Comparison of ENCODE assay signal across 8 mouse cellular contexts in the genomic region with DNA sequence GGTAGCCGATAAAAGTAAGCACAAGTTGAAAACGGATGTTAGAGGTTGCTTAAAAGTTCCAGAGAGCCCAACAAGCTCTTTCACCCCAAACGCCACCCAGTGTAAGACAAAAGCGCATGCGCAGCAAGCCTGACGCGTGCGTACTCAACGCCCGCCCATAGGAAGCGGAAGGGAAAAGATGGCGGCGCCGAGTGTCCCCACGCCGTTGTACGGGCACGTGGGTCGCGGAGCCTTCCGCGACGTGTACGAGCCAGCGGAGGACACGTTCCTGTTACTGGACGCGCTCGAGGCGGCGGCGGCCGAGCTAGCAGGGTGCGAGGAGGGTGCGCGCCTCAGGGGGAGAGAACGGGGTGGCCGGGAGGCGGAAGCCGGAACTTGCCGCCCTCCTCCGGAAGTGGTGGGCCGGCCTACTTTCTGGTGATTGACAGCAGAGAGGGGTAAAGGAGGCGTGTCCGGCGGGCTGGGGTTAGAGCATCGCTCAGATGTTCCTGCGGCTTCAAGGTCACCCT. TPM values are rescaled to one million over a fixed set of nuclear protein-coding genes. Genes with fewer than 3 reads are reported as not detected.
DNase-seq lines count a peak whose midpoint lies in the region; ATAC-seq and TF ChIP-seq lines count a peak whose summit lies in the region.

A gene (plus strand): TSS at position 111 of the 509 bp plus-strand sequence.

- peaks cover 8% of the 10 kb centered on the region for H3K4me1 ChIP-seq in forebrain, embryonic 10.5 days
- H3K4me1 ChIP-seq in heart, embryonic 15.5 days (replicated peaks): peaks cover 15% of the 10 kb centered on the region
- H3K4me1 ChIP-seq in liver, embryonic 14.5 days (replicated peaks; ENCODE audit: control insufficient read depth in 2 of 2, insufficient read depth in 2 of 2, low read length in 1 of 2): peaks cover 3 to 6% of the 10 kb centered on the region in 2 experiments
- H3K4me1 ChIP-seq in neural tube, embryonic 11.5 days (ENCODE audit: control insufficient read depth, insufficient read depth, low read length): no peaks in the 10 kb centered on the region
- H3K4me1 ChIP-seq in stomach, postnatal 0 days (replicated peaks; ENCODE audit: control insufficient read depth, insufficient read depth): no peaks in the 10 kb centered on the region

- H3K27me3 ChIP-seq in forebrain, embryonic 10.5 days (ENCODE audit: poor library complexity, severe bottlenecking): no peaks in the 10 kb centered on the region
- H3K27me3 ChIP-seq in heart, embryonic 15.5 days: no peaks in the 10 kb centered on the region
- H3K27me3 ChIP-seq in liver, embryonic 14.5 days (ENCODE audit: control insufficient read depth, insufficient read depth, low read length): no peaks in the 10 kb centered on the region
- H3K27me3 ChIP-seq in neural tube, embryonic 11.5 days (ENCODE audit: control insufficient read depth, insufficient read depth, low read length): no peaks in the 10 kb centered on the region
- H3K27me3 ChIP-seq in stomach, postnatal 0 days (ENCODE audit: control insufficient read depth, insufficient read depth, low read length): no peaks in the 10 kb centered on the region

- H3K4me2 ChIP-seq in heart, embryonic 15.5 days: peak within 1 kb of the TSS; percentile 59
- H3K4me2 ChIP-seq in liver, embryonic 14.5 days (ENCODE audit: low read depth): peak within 1 kb of the TSS; percentile 63
- H3K4me2 ChIP-seq in neural tube, embryonic 11.5 days (ENCODE audit: low read depth): peak within 1 kb of the TSS; percentile 35
- H3K4me2 ChIP-seq in stomach, postnatal 0 days (replicated peaks; ENCODE audit: low read depth): peak within 1 kb of the TSS; percentile 59

- TF ChIP-seq CTCF in liver, embryonic 14.5 days (IDR thresholded peaks at IDR 0.05; ENCODE audit: low read depth): peak; percentile 20; the same call in 1 of the 2 replicates
- 0 out of 2 replicates have a peak, but pooled peaks have one; percentile 20 for TF ChIP-seq CTCF in stomach, postnatal 0 days (IDR thresholded peaks at IDR 0.05; ENCODE audit: low read depth)

- H3K36me3 ChIP-seq in forebrain, embryonic 10.5 days (replicated peaks): peaks cover 22% of the 10 kb centered on the region
- H3K36me3 ChIP-seq in heart, embryonic 15.5 days: peaks cover 11% of the 10 kb centered on the region
- no peaks in the 10 kb centered on the region for H3K36me3 ChIP-seq in liver, embryonic 14.5 days (replicated peaks; ENCODE audit: control insufficient read depth, insufficient read depth, low read depth)
- H3K36me3 ChIP-seq in neural tube, embryonic 11.5 days (ENCODE audit: control insufficient read depth, insufficient read depth, low read length): no peaks in the 10 kb centered on the region
- H3K36me3 ChIP-seq in stomach, postnatal 0 days (ENCODE audit: control insufficient read depth, insufficient read depth, low read length): no peaks in the 10 kb centered on the region

- DNase-seq in c-Kit-negative CD71-positive TER-119-positive erythroid progenitor cells, embryonic 14.5 days (ENCODE audit: low read depth, low spot score): peak; percentile 83
- peak; percentile 93 for DNase-seq in forebrain, embryonic 10.5 days (ENCODE audit: extremely low spot score, low spot score)
- DNase-seq in kidney, postnatal 25 days: peak; percentile 94 to 96
- peak; percentile 82 to 88 (median 85) for DNase-seq in liver, embryonic 14.5 days (ENCODE audit: low read depth in 3 of 3, low spot score in 3 of 3)
- DNase-seq in neural tube, embryonic 11.5 days (ENCODE audit: low spot score): peak; percentile 95
- DNase-seq in stomach, postnatal 0 days (ENCODE audit: low spot score): peak; percentile 92

- peak; percentile 96 for ATAC-seq in CD4-positive, CD25-positive, alpha-beta regulatory T cell, adult 4 months
- ATAC-seq in heart, embryonic 15.5 days (replicated peaks; ENCODE audit: insufficient number of reproducible peaks, insufficient read depth, low FRiP score, low read depth): peak; percentile 97
- peak; percentile 99 for ATAC-seq in liver, embryonic 14.5 days (ENCODE audit: insufficient read depth)
- ATAC-seq in neural tube, embryonic 11.5 days (ENCODE audit: insufficient read depth, low FRiP score, low TSS enrichment): peak; percentile 98
- ATAC-seq in stomach, postnatal 0 days (ENCODE audit: low FRiP score, low TSS enrichment): peak; percentile 98

- under 1% methylated on average over 48 of the region's 48 CpGs for WGBS in forebrain, embryonic 10.5 days
- WGBS in heart, embryonic 15.5 days: under 1% methylated on average over 48 of the region's 48 CpGs
- under 1% methylated on average over 48 of the region's 48 CpGs for WGBS in liver, embryonic 14.5 days (ENCODE audit: insufficient replicate concordance)
- WGBS in neural tube, embryonic 11.5 days: under 1% methylated on average over 48 of the region's 48 CpGs
- under 1% methylated on average over 48 of the region's 48 CpGs for WGBS in stomach, postnatal 0 days

- peak within 1 kb of the TSS; percentile 98 for H3K27ac ChIP-seq in forebrain, embryonic 10.5 days
- peak within 1 kb of the TSS; percentile 97 for H3K27ac ChIP-seq in heart, embryonic 15.5 days
- H3K27ac ChIP-seq in liver, embryonic 14.5 days: no peak within 1 kb of the TSS
- peak within 1 kb of the TSS; percentile 83 for H3K27ac ChIP-seq in neural tube, embryonic 11.5 days (ENCODE audit: low read depth, low read length)
- H3K27ac ChIP-seq in stomach, postnatal 0 days (replicated peaks): peak within 1 kb of the TSS; percentile 95

- no peaks in the 10 kb centered on the region for H3K9me3 ChIP-seq in forebrain, embryonic 10.5 days
- H3K9me3 ChIP-seq in heart, embryonic 15.5 days (replicated peaks): no peaks in the 10 kb centered on the region
- no peaks in the 10 kb centered on the region for H3K9me3 ChIP-seq in liver, embryonic 14.5 days (ENCODE audit: control insufficient read depth, low read length)
- no peaks in the 10 kb centered on the region for H3K9me3 ChIP-seq in neural tube, embryonic 11.5 days (ENCODE audit: control insufficient read depth, low read length)
- H3K9me3 ChIP-seq in stomach, postnatal 0 days (ENCODE audit: control insufficient read depth, low read length): no peaks in the 10 kb centered on the region

- peak within 1 kb of the TSS; percentile 85 for H3K9ac ChIP-seq in heart, embryonic 15.5 days
- peak within 1 kb of the TSS; percentile 51 for H3K9ac ChIP-seq in liver, embryonic 14.5 days (replicated peaks)
- H3K9ac ChIP-seq in neural tube, embryonic 11.5 days (ENCODE audit: low read length): peak within 1 kb of the TSS; percentile 78
- H3K9ac ChIP-seq in stomach, postnatal 0 days (ENCODE audit: low read length): peak within 1 kb of the TSS; percentile 82

- H3K4me3 ChIP-seq in forebrain, embryonic 10.5 days: peak within 1 kb of the TSS; percentile 66
- peak within 1 kb of the TSS; percentile 89 for H3K4me3 ChIP-seq in heart, embryonic 15.5 days
- peak within 1 kb of the TSS; percentile 70 to 77 for H3K4me3 ChIP-seq in liver, embryonic 14.5 days (ENCODE audit: insufficient read depth in 1 of 2, low read depth in 2 of 2, low read length in 2 of 2)
- H3K4me3 ChIP-seq in neural tube, embryonic 11.5 days (ENCODE audit: low read depth, low read length): peak within 1 kb of the TSS; percentile 57
- H3K4me3 ChIP-seq in stomach, postnatal 0 days (ENCODE audit: low read depth, low read length): peak within 1 kb of the TSS; percentile 69

- TF ChIP-seq EP300 in liver, embryonic 14.5 days (IDR thresholded peaks at IDR 0.05; ENCODE audit: low read depth): no peak
- no peak for TF ChIP-seq EP300 in stomach, postnatal 0 days (optimal IDR thresholded peaks at IDR 0.05)

RNA-seq across cellular contexts. Expression of the gene that starts here (rescaled TPM):
- 10 to 100 TPM; 19.8 to 21.9 TPM for polyA plus RNA-seq in CD4-positive, CD25-positive, alpha-beta regulatory T cell, adult 4 months (2017; shearing (Covaris generic))
- polyA plus RNA-seq in forebrain, embryonic 10.5 days (2016; fragmentation: Nextera tagmentation; extraction: Ambion mirVana): 19.0 and 21.7 TPM in 2 replicates
- 24.3 and 24.5 TPM in 2 replicates for polyA plus RNA-seq in heart, embryonic 15.5 days (2015; fragmentation: Nextera tagmentation; extraction: Ambion mirVana)
- polyA plus RNA-seq in liver, embryonic 14.5 days (2012; rRNA removed): 3.5 and 5.5 TPM in 2 replicates
- polyA plus RNA-seq in liver, embryonic 14.5 days (2014; fragmentation: Nextera tagmentation; extraction: Ambion mirVana): 5.4 TPM in 2 replicates
- polyA plus RNA-seq in neural tube, embryonic 11.5 days (2014; fragmentation: Nextera tagmentation; extraction: Ambion mirVana): 13.8 and 18.4 TPM in 2 replicates
- 19.9 and 20.1 TPM in 2 replicates for polyA plus RNA-seq in stomach, postnatal 0 days (2015; fragmentation: Nextera tagmentation; extraction: Ambion mirVana)
